Mouse (Mus musculus): ENCODE measurements around the gene Zfp800.

DNA sequence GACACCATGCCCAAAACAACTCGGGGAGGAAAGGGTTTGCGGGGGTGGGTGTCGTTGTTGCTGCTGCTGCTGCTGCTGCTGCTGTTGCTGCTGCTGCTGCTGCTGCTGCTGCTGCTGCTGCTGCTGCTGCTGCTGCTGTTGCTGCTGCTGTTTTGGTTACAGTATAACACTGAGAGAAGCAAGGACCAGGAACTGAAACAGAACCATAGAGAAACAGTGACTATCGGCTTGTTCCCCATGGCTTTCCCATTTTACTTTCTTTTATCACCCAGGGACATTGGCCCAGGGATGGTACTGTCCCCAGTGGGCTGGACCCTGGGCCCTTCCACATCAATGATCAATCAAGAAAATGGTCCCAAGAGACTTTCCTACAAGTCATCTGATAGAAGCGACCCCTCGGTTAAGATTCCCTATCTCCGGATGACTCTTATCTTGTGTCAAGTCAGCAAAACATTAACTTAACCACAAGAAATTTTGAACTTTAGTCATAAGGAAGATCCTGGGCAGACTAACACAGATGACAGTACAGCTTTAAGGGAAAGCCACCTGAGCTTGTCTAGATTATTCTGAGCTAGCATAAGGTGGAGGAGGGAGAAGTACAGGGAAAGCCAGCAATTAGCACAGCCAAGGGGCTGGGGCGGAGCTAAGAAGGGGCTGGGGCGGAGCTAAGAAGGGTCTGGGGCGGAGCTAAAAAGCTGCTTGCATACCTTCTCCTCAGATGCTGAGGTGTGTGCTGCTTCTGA is 33.2 kb upstream of the Zfp800 start:
- TF ChIP-seq EP300 (IDR thresholded peaks at IDR 0.05) = no peak
- no peak for TF ChIP-seq CTCF (IDR thresholded peaks at IDR 0.05)

Data from lung, postnatal 0 days (tissue).